Mouse (Mus musculus) E14TG2a.4 (cell line): ENCODE results near the gene Olfr231.

Experiments
- H3K27me3 ChIP-seq: 2 replicates; pipeline ENCODE4 v1.6.1; 2014; ENCODE audit warnings: low read length, control low read depth; ENCODE audit not compliant: insufficient read depth
- H3K36me3 ChIP-seq: 2 replicates; pipeline ENCODE4 v1.6.1; 2014; ENCODE audit warnings: low read length, control low read depth; ENCODE audit not compliant: insufficient read depth
- H3K4me1 ChIP-seq: replicated peaks from 2 replicates; pipeline ENCODE4 v1.6.1; 2014; ENCODE audit warnings: low read depth, low read length, control low read depth
- H3K4me3 ChIP-seq: replicated peaks from 2 replicates; pipeline ENCODE4 v1.5.1; 2014; ENCODE audit warnings: mild to moderate bottlenecking, low read length
- H3K9me3 ChIP-seq: 2 replicates; pipeline ENCODE4 v1.6.1; 2014; ENCODE audit warnings: low read length, control low read depth
- CTCF ChIP-seq: conservative IDR thresholded peaks from 2 replicates; pipeline ENCODE4 v1.5.1; 2014; ENCODE audit warnings: low read length
- NANOG ChIP-seq: IDR thresholded peaks from 2 replicates; pipeline ENCODE4 v1.6.1; 2014; ENCODE audit warnings: borderline replicate concordance, low read length, mixed read lengths
- POU5F1 ChIP-seq: IDR thresholded peaks from 2 replicates; pipeline ENCODE4 v1.6.1; 2014; ENCODE audit warnings: low read length, borderline replicate concordance

The Olfr231 gene

DNA sequence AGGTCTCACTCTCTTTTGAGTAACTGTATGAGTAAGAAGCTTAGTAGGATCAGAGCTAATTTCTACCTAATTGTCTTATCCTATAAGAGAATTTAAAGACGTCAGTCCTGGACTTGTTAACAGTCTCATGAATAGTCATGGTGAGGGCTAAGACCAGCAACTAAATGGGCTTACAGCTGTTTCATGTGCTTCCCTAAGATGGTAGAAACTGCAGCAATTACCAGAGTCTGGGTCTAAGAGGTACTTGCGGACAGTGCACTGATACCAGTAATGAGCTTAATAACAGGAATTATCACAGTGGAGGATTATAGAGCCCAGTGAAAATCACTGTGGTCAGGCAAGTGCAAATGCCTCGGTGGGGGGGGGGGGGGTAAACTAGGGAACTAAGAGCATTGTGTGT is 11.0 kb upstream of the Olfr231 start:
- Histone ChIP-seq H3K27me3 (no peaks in the 10 kb centered on the region), H3K4me3 (no peak overlapping the region), H3K4me1 (no peaks in the 10 kb centered on the region), H3K9me3 (no peaks in the 10 kb centered on the region), H3K36me3 (no peaks in the 10 kb centered on the region)
- no peak for TF ChIP-seq CTCF

DNA sequence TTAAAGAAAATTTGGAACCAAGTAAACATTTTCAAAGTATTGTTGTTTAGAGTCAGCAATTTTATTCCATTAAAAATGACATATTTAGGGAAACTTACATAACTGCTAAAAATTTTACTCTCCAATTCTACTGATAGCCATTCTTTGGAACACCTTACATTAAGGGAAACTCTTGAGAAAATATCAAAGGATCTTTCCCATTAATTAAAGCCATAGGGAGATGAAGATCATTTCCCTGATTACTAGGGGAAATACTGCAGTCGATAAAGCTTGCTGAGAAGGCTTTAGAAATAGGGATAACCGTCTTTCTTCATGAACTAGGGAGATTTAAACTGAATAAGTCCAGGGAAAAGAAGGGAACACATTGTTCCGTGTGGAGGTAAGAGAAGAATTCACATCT is 10.3 kb upstream of the Olfr231 start, which contains the start of gene Olfr424:
Olfr424 (plus strand) TSS at position 301 of the 400 bp plus-strand sequence.
- H3K36me3 ChIP-seq, result no peaks in the 10 kb centered on the region
- TF ChIP-seq NANOG, result no peak
- no peak for TF ChIP-seq CTCF
- TF ChIP-seq POU5F1, result no peak

DNA sequence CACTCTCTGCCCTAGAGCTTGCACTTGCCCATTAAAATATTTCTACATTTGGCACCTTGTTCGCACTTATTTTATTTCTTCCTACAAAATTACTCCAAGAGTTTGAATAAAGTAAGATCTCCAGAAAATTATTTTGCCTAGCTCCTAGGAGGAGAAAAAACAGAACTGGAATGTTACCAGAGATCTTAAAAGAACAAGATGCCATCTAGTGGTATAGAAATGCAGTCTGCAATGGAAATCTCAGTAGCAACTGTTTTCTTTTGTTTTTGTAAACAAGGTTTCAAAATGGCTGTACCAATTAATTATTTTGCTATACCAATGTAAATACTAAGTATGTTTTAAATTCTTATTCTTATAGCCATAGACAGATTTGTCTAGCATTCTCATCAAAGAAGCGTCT is 17.2 kb downstream of the Olfr231 start:
- Histone ChIP-seq H3K4me1 (no peaks in the 10 kb centered on the region), H3K27me3 (no peaks in the 10 kb centered on the region), H3K36me3 (no peaks in the 10 kb centered on the region), H3K9me3 (no peaks in the 10 kb centered on the region), H3K4me3 (no peak overlapping the region)
- TF ChIP-seq CTCF (peak; percentile 21; the same call in 1 of the 2 replicates), NANOG (no peak)

More for the DNA sequence above, 10.3 kb upstream of the Olfr231 start, which contains the start of gene Olfr424:
- H3K27me3 ChIP-seq, result no peaks in the 10 kb centered on the region
- no peak within 1 kb of the TSS for H3K4me3 ChIP-seq
- H3K9me3 ChIP-seq, result no peaks in the 10 kb centered on the region
- H3K4me1 ChIP-seq, result no peaks in the 10 kb centered on the region

DNA sequence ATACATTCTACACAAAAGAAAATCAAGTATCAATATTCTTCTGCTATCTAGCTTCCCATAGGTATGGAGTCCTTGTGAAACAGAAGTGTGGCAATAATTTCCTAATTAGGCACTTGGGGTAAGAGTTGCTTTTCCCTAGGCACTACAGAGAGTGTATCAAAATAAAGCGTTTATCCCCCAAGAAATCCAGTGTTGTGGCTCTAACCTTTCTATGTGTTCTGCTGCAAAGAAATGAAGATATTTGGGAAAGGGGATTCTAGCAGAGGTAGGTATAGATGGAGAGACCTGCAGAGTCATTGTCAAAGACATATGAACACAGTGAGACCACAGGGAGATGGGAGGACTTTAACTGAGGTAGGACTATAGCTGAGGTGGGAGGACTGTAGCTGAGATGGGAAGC is 24.4 kb downstream of the Olfr231 start, which contains the start of gene Olfr427:
Olfr427 (plus strand) TSS at position 301 of the 400 bp plus-strand sequence.
- Histone ChIP-seq H3K4me1 (no peaks in the 10 kb centered on the region), H3K36me3 (no peaks in the 10 kb centered on the region), H3K4me3 (no peak within 1 kb of the TSS), H3K9me3 (peaks cover 12% of the 10 kb centered on the region), H3K27me3 (no peaks in the 10 kb centered on the region)
- no peak for TF ChIP-seq POU5F1
- TF ChIP-seq NANOG, result no peak
- no peak for TF ChIP-seq CTCF

DNA sequence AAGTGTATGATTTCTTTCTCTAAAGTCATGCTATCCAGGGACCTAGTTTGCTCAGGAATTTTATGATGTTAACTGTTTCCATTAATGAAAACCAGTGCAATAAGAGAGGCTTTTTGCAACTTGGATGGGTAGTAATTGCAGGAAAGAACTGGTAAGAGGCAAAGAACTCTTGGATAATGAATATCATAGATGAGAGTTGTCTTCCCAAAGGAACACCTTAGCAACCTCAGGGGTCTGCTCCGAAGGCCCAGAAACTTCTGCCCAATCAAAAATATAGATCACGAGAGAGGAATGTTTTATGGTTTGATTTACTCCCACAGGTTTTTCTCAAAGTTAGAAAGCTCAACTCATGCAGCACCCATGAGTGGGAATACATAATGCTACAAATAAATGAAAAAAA is 36.9 kb downstream of the Olfr231 start, which contains the start of gene Olfr429:
Olfr429 (plus strand) TSS at position 301 of the 400 bp plus-strand sequence.
- no peaks in the 10 kb centered on the region for H3K4me1 ChIP-seq
- no peaks in the 10 kb centered on the region for H3K27me3 ChIP-seq
- no peak within 1 kb of the TSS for H3K4me3 ChIP-seq
- H3K36me3 ChIP-seq, result no peaks in the 10 kb centered on the region
- TF ChIP-seq NANOG (no peak), CTCF (no peak), POU5F1 (no peak)
- H3K9me3 ChIP-seq, result peaks cover 2% of the 10 kb centered on the region; the same call in 1 of the 2 replicates

DNA sequence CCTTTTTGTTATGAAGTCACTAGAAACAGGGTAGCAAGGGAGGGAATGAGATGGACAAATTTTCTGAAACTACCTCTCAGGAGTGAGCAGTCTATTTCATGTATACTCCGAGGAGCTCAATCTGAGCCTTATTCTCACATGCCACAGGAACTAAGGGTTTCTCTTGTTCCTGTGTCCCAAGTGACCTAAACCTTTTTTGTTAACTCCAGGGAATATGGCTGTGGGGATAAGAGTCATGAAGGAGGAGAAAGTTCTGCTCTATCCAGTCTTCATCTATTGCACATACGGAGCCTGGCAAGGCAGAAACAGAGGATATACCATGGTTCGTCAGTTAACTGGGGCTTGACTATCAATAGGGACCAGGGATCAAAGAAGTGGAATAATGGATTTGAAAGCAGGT is 54.7 kb downstream of the Olfr231 start, which contains the start of gene Olfr430:
Olfr430 (plus strand) TSS at position 301 of the 400 bp plus-strand sequence.
- no peaks in the 10 kb centered on the region for H3K4me1 ChIP-seq
- H3K27me3 ChIP-seq, result no peaks in the 10 kb centered on the region
- no peak within 1 kb of the TSS for H3K4me3 ChIP-seq
- no peak for TF ChIP-seq NANOG
- no peak for TF ChIP-seq POU5F1
- no peak for TF ChIP-seq CTCF
- no peaks in the 10 kb centered on the region for H3K36me3 ChIP-seq
- H3K9me3 ChIP-seq, result no peaks in the 10 kb centered on the region
